Mouse (Mus musculus) hindbrain, embryonic 13.5 days (tissue): ENCODE data around the gene Sdhc. TPM values are rescaled to one million over a fixed set of nuclear protein-coding genes. Genes with fewer than 3 reads are reported as not detected.
A peak's percentile ranks its signal among the peaks of the same experiment; 100 is the strongest.
"Not testable (repeated sequence)": the region's sequence is repeated elsewhere in the genome, so short reads cannot be mapped to it uniquely, and the experiment has no call there.

Experiments
- ATAC-seq: fragments of 200-750 bp; cut with Nextera tagmentation; 2 replicates; pipeline ENCODE4 v1.8.0; 2017; ENCODE audit warnings: moderate TSS enrichment; ENCODE audit not compliant: low FRiP score
- H3K27ac ChIP-seq: fragments of 300-500 bp; sonication (generic); 2 replicates; pipeline ENCODE4 v1.5.1; 2015; ENCODE audit warnings: inconsistent platforms, mild to moderate bottlenecking, moderate library complexity
- H3K27me3 ChIP-seq: fragments of 300-500 bp; sonication (generic); 2 replicates; pipeline ENCODE4 v1.6.1; 2015; ENCODE audit warnings: mild to moderate bottlenecking, inconsistent platforms
- H3K36me3 ChIP-seq: fragments of 300-500 bp; sonication (generic); 2 replicates; pipeline ENCODE4 v1.6.1; 2015; ENCODE audit warnings: mild to moderate bottlenecking, inconsistent platforms
- H3K4me1 ChIP-seq: fragments of 300-500 bp; sonication (generic); replicated peaks from 2 replicates; pipeline ENCODE4 v1.6.1; 2015; ENCODE audit warnings: inconsistent platforms
- H3K4me2 ChIP-seq: fragments of 300-500 bp; sonication (generic); 2 replicates; pipeline ENCODE4 v1.6.1; 2015; ENCODE audit warnings: inconsistent platforms, mild to moderate bottlenecking, moderate library complexity
- H3K4me3 ChIP-seq: fragments of 300-500 bp; sonication (generic); 2 replicates; pipeline ENCODE4 v1.5.1; 2015; ENCODE audit warnings: mild to moderate bottlenecking, inconsistent platforms
- H3K9ac ChIP-seq: fragments of 300-500 bp; sonication (generic); 2 replicates; pipeline ENCODE4 v1.6.1; 2015; ENCODE audit warnings: mild to moderate bottlenecking, inconsistent platforms
- H3K9me3 ChIP-seq: fragments of 300-500 bp; sonication (generic); 2 replicates; pipeline ENCODE4 v1.6.1; 2016; ENCODE audit warnings: inconsistent platforms
- WGBS: fragments of 180-500 bp; shearing (Covaris S2); methylation state at CpG from one replicate; pipeline ENCODE4 v1.1.7; 2015; 5-methylcytosine and 5-hydroxymethylcytosine counted together
- polyA plus RNA-seq: library from polyadenylated mRNA; unstranded; fragments of >200 nt; fragmentation: Nextera tagmentation; extraction: Ambion mirVana; gene quantifications from 2 replicates; pipeline ENCODE4 v1.2.1, GENCODE M21; 2015

The Sdhc gene
- polyA plus RNA-seq, 1 experiment from 2014 or later: 259 TPM

GRCm38 (mm10) chr1:171162526-171162925 is 12.1 kb upstream of the Sdhc start:
- Histone ChIP-seq H3K4me3 (no peak overlapping the region), H3K36me3 (no peaks in the 10 kb centered on the region), H3K27me3 (peaks cover 34% of the 10 kb centered on the region), H3K27ac (no peak overlapping the region), H3K9me3 (no peaks in the 10 kb centered on the region), H3K4me2 (no peak overlapping the region), H3K4me1 (peaks cover 7% of the 10 kb centered on the region; the same call in 1 of the 2 replicates), H3K9ac (no peak overlapping the region)
- 90% methylated on average over 3 of the region's 3 CpGs for WGBS
- no peak for ATAC-seq

- Histone ChIP-seq H3K27ac (no peak overlapping the region), H3K4me1 (peaks cover 7% of the 10 kb centered on the region; the same call in 1 of the 2 replicates), H3K36me3 (no peaks in the 10 kb centered on the region), H3K4me3 (peak overlapping the region; percentile 11), H3K9ac (peak overlapping the region; percentile 4; the same call in 1 of the 2 replicates), H3K9me3 (no peaks in the 10 kb centered on the region), H3K4me2 (peak overlapping the region; percentile 41), H3K27me3 (peaks cover 52% of the 10 kb centered on the region)
- 8% methylated on average over 15 of the region's 15 CpGs for WGBS
- ATAC-seq: no peak
These were observed 9.1 kb upstream of the Sdhc start for GRCm38 (mm10) chr1:171159485-171159975.

GRCm38 (mm10) chr1:171157965-171158364 is 7.6 kb upstream of the Sdhc start:
- H3K4me2 ChIP-seq: no peak overlapping the region
- no peaks in the 10 kb centered on the region for H3K36me3 ChIP-seq
- peaks cover 7% of the 10 kb centered on the region; the same call in 1 of the 2 replicates for H3K4me1 ChIP-seq
- no peak overlapping the region for H3K4me3 ChIP-seq
- no peak overlapping the region for H3K9ac ChIP-seq
- ATAC-seq: no peak
- no peak overlapping the region for H3K27ac ChIP-seq
- peaks cover 54% of the 10 kb centered on the region for H3K27me3 ChIP-seq
- H3K9me3 ChIP-seq: no peaks in the 10 kb centered on the region

- 85% methylated on average over 3 of the region's 3 CpGs for WGBS
- peaks cover 7% of the 10 kb centered on the region; the same call in 1 of the 2 replicates for H3K4me1 ChIP-seq
- H3K4me2 ChIP-seq: no peak overlapping the region
- H3K9me3 ChIP-seq: no peaks in the 10 kb centered on the region
- H3K36me3 ChIP-seq: no peaks in the 10 kb centered on the region
- no peak for ATAC-seq
- H3K9ac ChIP-seq: no peak overlapping the region
- H3K4me3 ChIP-seq: no peak overlapping the region
- H3K27me3 ChIP-seq: peaks cover 53% of the 10 kb centered on the region
- H3K27ac ChIP-seq: no peak overlapping the region
These were observed 6.2 kb upstream of the Sdhc start for GRCm38 (mm10) chr1:171156644-171157043.

GRCm38 (mm10) chr1:171151966-171152365 is 1.6 kb upstream of the Sdhc start:
- no peak overlapping the region for H3K4me2 ChIP-seq
- no peaks in the 10 kb centered on the region for H3K9me3 ChIP-seq
- ATAC-seq: no peak
- peaks cover 27% of the 10 kb centered on the region for H3K4me1 ChIP-seq
- H3K27ac ChIP-seq: no peak overlapping the region
- no peak overlapping the region for H3K4me3 ChIP-seq
- peaks cover 19% of the 10 kb centered on the region for H3K27me3 ChIP-seq
- H3K9ac ChIP-seq: no peak overlapping the region
- H3K36me3 ChIP-seq: no peaks in the 10 kb centered on the region
- 88% methylated on average over 4 of the region's 4 CpGs for WGBS

GRCm38 (mm10) chr1:171150838-171151391 is 512 bp upstream of the Sdhc start:
- Histone ChIP-seq H3K4me3 (peak overlapping the region; percentile 90), H3K4me1 (peaks cover 27% of the 10 kb centered on the region), H3K27me3 (peaks cover 9% of the 10 kb centered on the region; the same call in 1 of the 2 replicates), H3K27ac (peak overlapping the region; percentile 91), H3K4me2 (peak overlapping the region; percentile 90), H3K9ac (peak overlapping the region; percentile 75), H3K9me3 (no peaks in the 10 kb centered on the region), H3K36me3 (peaks cover 2% of the 10 kb centered on the region; the same call in 1 of the 2 replicates)
- 7% methylated on average over 18 of the region's 18 CpGs for WGBS
- ATAC-seq: peak; percentile 57

- not testable (repeated sequence) for H3K27me3 ChIP-seq, H3K4me3 ChIP-seq, H3K4me1 ChIP-seq, H3K9ac ChIP-seq, H3K9me3 ChIP-seq, H3K4me2 ChIP-seq, ATAC-seq, H3K27ac ChIP-seq
- WGBS: 91% methylated on average over 9 of the region's 11 CpGs
- peaks cover 62% of the 10 kb centered on the region for H3K36me3 ChIP-seq
These were observed 7.4 kb downstream of the Sdhc start for GRCm38 (mm10) chr1:171142981-171143380.

- ATAC-seq, H3K4me3 ChIP-seq, H3K9me3 ChIP-seq, H3K27ac ChIP-seq, H3K4me2 ChIP-seq, H3K9ac ChIP-seq, H3K4me1 ChIP-seq, H3K27me3 ChIP-seq: not testable (repeated sequence)
- peaks cover 89% of the 10 kb centered on the region for H3K36me3 ChIP-seq
- 92% methylated on average over 8 of the region's 8 CpGs for WGBS
These were observed 12.8 kb downstream of the Sdhc start for GRCm38 (mm10) chr1:171137486-171138155.

GRCm38 (mm10) chr1:171135600-171135999 is 14.8 kb downstream of the Sdhc start:
- WGBS: 100% methylated on average over 2 of the region's 2 CpGs
- Histone ChIP-seq H3K27ac (no peak overlapping the region), H3K4me1 (no peaks in the 10 kb centered on the region), H3K4me2 (no peak overlapping the region), H3K36me3 (peaks cover 86% of the 10 kb centered on the region), H3K4me3 (no peak overlapping the region), H3K27me3 (no peaks in the 10 kb centered on the region), H3K9ac (no peak overlapping the region), H3K9me3 (no peaks in the 10 kb centered on the region)
- no peak for ATAC-seq

- ATAC-seq: no peak
- H3K4me1 ChIP-seq: no peaks in the 10 kb centered on the region
- WGBS: 96% methylated on average over 1 of the region's 1 CpGs
- no peaks in the 10 kb centered on the region for H3K27me3 ChIP-seq
- H3K4me2 ChIP-seq: no peak overlapping the region
- no peak overlapping the region for H3K4me3 ChIP-seq
- H3K27ac ChIP-seq: no peak overlapping the region
- no peaks in the 10 kb centered on the region for H3K9me3 ChIP-seq
- H3K36me3 ChIP-seq: peaks cover 84% of the 10 kb centered on the region
- H3K9ac ChIP-seq: no peak overlapping the region
These were observed 19.4 kb downstream of the Sdhc start for GRCm38 (mm10) chr1:171130971-171131370.

GRCm38 (mm10) chr1:171129251-171129650 is 21.2 kb downstream of the Sdhc start:
- no peaks in the 10 kb centered on the region for H3K9me3 ChIP-seq
- no peaks in the 10 kb centered on the region for H3K4me1 ChIP-seq
- peaks cover 66% of the 10 kb centered on the region for H3K36me3 ChIP-seq
- no peak overlapping the region for H3K4me2 ChIP-seq
- H3K27ac ChIP-seq: no peak overlapping the region
- ATAC-seq: no peak
- no peak overlapping the region for H3K9ac ChIP-seq
- H3K27me3 ChIP-seq: no peaks in the 10 kb centered on the region
- 62% methylated on average over 7 of the region's 7 CpGs for WGBS
- no peak overlapping the region for H3K4me3 ChIP-seq

- Histone ChIP-seq H3K4me1 (peaks cover 7% of the 10 kb centered on the region), H3K4me3 (no peak overlapping the region), H3K36me3 (peaks cover 25% of the 10 kb centered on the region), H3K4me2 (no peak overlapping the region), H3K27ac (no peak overlapping the region), H3K27me3 (no peaks in the 10 kb centered on the region), H3K9ac (no peak overlapping the region), H3K9me3 (no peaks in the 10 kb centered on the region)
- ATAC-seq: no peak
- 94% methylated on average over 5 of the region's 5 CpGs for WGBS
These were observed 26.0 kb downstream of the Sdhc start for GRCm38 (mm10) chr1:171124398-171124797.

GRCm38 (mm10) chr1:171122932-171123331 is 27.5 kb downstream of the Sdhc start:
- peak; percentile 40; the same call in 1 of the 2 replicates for ATAC-seq
- 0 out of 2 replicates have a peak overlapping the region, but pooled peaks have one; percentile 30 for H3K27ac ChIP-seq
- H3K9me3 ChIP-seq: no peaks in the 10 kb centered on the region
- peaks cover 11% of the 10 kb centered on the region for H3K36me3 ChIP-seq
- H3K27me3 ChIP-seq: no peaks in the 10 kb centered on the region
- no peak overlapping the region for H3K9ac ChIP-seq
- H3K4me3 ChIP-seq: no peak overlapping the region
- no peak overlapping the region for H3K4me2 ChIP-seq
- WGBS: 29% methylated on average over 7 of the region's 7 CpGs
- peaks cover 7% of the 10 kb centered on the region for H3K4me1 ChIP-seq
